ENCODE assay signal across 14 mouse cellular contexts in genomic region chr16:4399471-4400223, GRCm38 (mm10). TPM values are rescaled to one million over a fixed set of nuclear protein-coding genes. Genes with fewer than 3 reads are reported as not detected.
DNase-seq lines count a peak whose midpoint lies in the region; ATAC-seq and TF ChIP-seq lines count a peak whose summit lies in the region.
"Had no signal": no experiment of that assay in that cellular context is flagged by ENCODE, and none has a peak within 500 bp of the region (broad histone marks: within the 10 kb centered on the region; RNA-seq: fewer than 3 reads in every experiment).

No protein-coding gene starts in this region.

- H3K27me3 ChIP-seq in embryonic facial prominence, embryonic 14.5 days (replicated peaks; ENCODE audit: control insufficient read depth, insufficient read depth, low read length), result no peaks in the 10 kb centered on the region
- H3K27me3 ChIP-seq in embryonic facial prominence, embryonic 10.5 days (replicated peaks; ENCODE audit: low read depth, poor library complexity, severe bottlenecking), result no peaks in the 10 kb centered on the region
- no peaks in the 10 kb centered on the region for H3K27me3 ChIP-seq in kidney, adult 2 months (replicated peaks; ENCODE audit: control insufficient read depth, insufficient read depth, low read length)
- no peaks in the 10 kb centered on the region for H3K27me3 ChIP-seq in forebrain, embryonic 12.5 days
- H3K27me3 ChIP-seq: embryonic facial prominence, embryonic 15.5 days; liver, embryonic 13.5 days had no signal

- intact Hi-C loops in heart, postnatal 10 days (cut with DNase I), result no loop called here

- WGBS in embryonic facial prominence, embryonic 14.5 days, result 66% methylated on average over 5 of the region's 5 CpGs
- 78% methylated on average over 5 of the region's 5 CpGs for WGBS in embryonic facial prominence, embryonic 10.5 days
- WGBS in kidney, adult 2 months, result 41% methylated on average over 5 of the region's 5 CpGs
- WGBS in forebrain, embryonic 12.5 days, result 80% methylated on average over 5 of the region's 5 CpGs

- ATAC-seq in embryonic facial prominence, embryonic 14.5 days (ENCODE audit: low read depth), result no peak
- ATAC-seq in forebrain, embryonic 12.5 days (ENCODE audit: low FRiP score), result no peak
- ATAC-seq: forebrain, embryonic 16.5 days had no signal

- H3K27ac ChIP-seq in embryonic facial prominence, embryonic 14.5 days (replicated peaks; ENCODE audit: low read depth, low read length), result no peak overlapping the region
- no peak overlapping the region for H3K27ac ChIP-seq in embryonic facial prominence, embryonic 10.5 days (replicated peaks)
- no peak overlapping the region for H3K27ac ChIP-seq in kidney, adult 2 months (ENCODE audit: insufficient read depth, low read depth, low read length)
- H3K27ac ChIP-seq in forebrain, embryonic 12.5 days, result no peak overlapping the region
- H3K27ac ChIP-seq: embryonic facial prominence, embryonic 15.5 days; liver, embryonic 13.5 days had no signal

- H3K4me1 ChIP-seq in embryonic facial prominence, embryonic 14.5 days (ENCODE audit: control insufficient read depth, insufficient read depth, low read length), result peaks cover 13% of the 10 kb centered on the region; the same call in 1 of the 2 replicates
- no peaks in the 10 kb centered on the region for H3K4me1 ChIP-seq in embryonic facial prominence, embryonic 10.5 days
- H3K4me1 ChIP-seq in kidney, adult 2 months (ENCODE audit: control insufficient read depth, insufficient read depth, low read length), result peaks cover 3% of the 10 kb centered on the region
- no peaks in the 10 kb centered on the region for H3K4me1 ChIP-seq in forebrain, embryonic 12.5 days

- no peak overlapping the region for H3K9ac ChIP-seq in embryonic facial prominence, embryonic 14.5 days (ENCODE audit: low read depth, low read length)
- H3K9ac ChIP-seq in forebrain, embryonic 12.5 days, result no peak overlapping the region
- H3K9ac ChIP-seq: embryonic facial prominence, embryonic 15.5 days; liver, embryonic 13.5 days had no signal

- H3K9me3 ChIP-seq in embryonic facial prominence, embryonic 14.5 days (ENCODE audit: control insufficient read depth, low read length), result no peaks in the 10 kb centered on the region
- no peaks in the 10 kb centered on the region for H3K9me3 ChIP-seq in embryonic facial prominence, embryonic 10.5 days
- no peaks in the 10 kb centered on the region for H3K9me3 ChIP-seq in forebrain, embryonic 12.5 days
- H3K9me3 ChIP-seq: embryonic facial prominence, embryonic 15.5 days; liver, embryonic 13.5 days had no signal

- H3K36me3 ChIP-seq in embryonic facial prominence, embryonic 14.5 days (ENCODE audit: control insufficient read depth, insufficient read depth, low read length), result no peaks in the 10 kb centered on the region
- H3K36me3 ChIP-seq in embryonic facial prominence, embryonic 10.5 days (replicated peaks), result no peaks in the 10 kb centered on the region
- no peaks in the 10 kb centered on the region for H3K36me3 ChIP-seq in kidney, adult 2 months (ENCODE audit: control insufficient read depth, insufficient read depth, low read length)
- H3K36me3 ChIP-seq in forebrain, embryonic 12.5 days (replicated peaks), result no peaks in the 10 kb centered on the region
- H3K36me3 ChIP-seq: embryonic facial prominence, embryonic 15.5 days; liver, embryonic 13.5 days had no signal

- peak; percentile 23 for DNase-seq in embryonic facial prominence, embryonic 14.5 days (ENCODE audit: low spot score)
- no peak for DNase-seq in embryonic facial prominence, embryonic 10.5 days (ENCODE audit: low spot score)
- DNase-seq in kidney, postnatal 14 days, result peak; percentile 55
- DNase-seq in kidney, adult 2 months, result no peak
- peak; percentile 62 to 73 for DNase-seq in heart, postnatal 10 days
- peak; percentile 45 to 85 for DNase-seq in lung, postnatal 4 days
- DNase-seq in cerebellum, postnatal 14 days, result no peak
- DNase-seq: adrenal gland, postnatal 10 days; cerebellum, postnatal 36 days; liver, embryonic 13.5 days had no signal

- H3K4me3 ChIP-seq in embryonic facial prominence, embryonic 14.5 days (ENCODE audit: low read depth, low read length), result no peak overlapping the region
- H3K4me3 ChIP-seq in embryonic facial prominence, embryonic 10.5 days, result no peak overlapping the region
- no peak overlapping the region for H3K4me3 ChIP-seq in kidney, adult 2 months (ENCODE audit: insufficient read depth, low read depth, low read length)
- H3K4me3 ChIP-seq in forebrain, embryonic 12.5 days (replicated peaks), result no peak overlapping the region
- H3K4me3 ChIP-seq: embryonic facial prominence, embryonic 15.5 days; liver, embryonic 13.5 days had no signal

- TF ChIP-seq CTCF in kidney, adult 2 months (conservative IDR thresholded peaks at IDR 0.05; ENCODE audit: insufficient read depth, insufficient read length, low read depth, low read length), result no peak

- no peak overlapping the region for H3K4me2 ChIP-seq in embryonic facial prominence, embryonic 14.5 days (ENCODE audit: low read depth, low read length)
- H3K4me2 ChIP-seq in forebrain, embryonic 12.5 days, result no peak overlapping the region
- H3K4me2 ChIP-seq: embryonic facial prominence, embryonic 15.5 days; liver, embryonic 13.5 days; midbrain, embryonic 11.5 days had no signal

- no peak for TF ChIP-seq POLR2A in kidney, adult 2 months (IDR thresholded peaks at IDR 0.05; ENCODE audit: low read depth, low read length)

RNA-seq across cellular contexts. Expression of gene Adcy9, which starts 20.7 kb away (rescaled TPM):
- 2.7 and 3.5 TPM in 2 replicates for polyA plus RNA-seq in embryonic facial prominence, embryonic 14.5 days (2014; fragmentation: Nextera tagmentation; extraction: Ambion mirVana)
- polyA plus RNA-seq in embryonic facial prominence, embryonic 10.5 days (2016; fragmentation: Nextera tagmentation; extraction: Ambion mirVana), result 0.43 and 0.57 TPM in 2 replicates
- 10.4 and 12.4 TPM in 2 replicates for polyA plus RNA-seq in kidney, adult 2 months (2012; rRNA removed)
- total RNA-seq in heart, postnatal 10 days (2021), result 10 to 100 TPM; 20.8 to 21.6 TPM
- 1.4 and 1.8 TPM in 2 replicates for polyA plus RNA-seq in forebrain, embryonic 12.5 days (2016; fragmentation: Nextera tagmentation; extraction: Ambion mirVana)

Comparison
In these comparisons a context has a peak if more than half of its experiments do, and no peak if none do; other contexts are left out.
1. DNase-seq: peak in embryonic facial prominence, embryonic 14.5 days (single experiment), kidney, postnatal 14 days (single experiment), heart, postnatal 10 days (2 of 2) and lung, postnatal 4 days (2 of 2); none in embryonic facial prominence, embryonic 10.5 days (single experiment), kidney, adult 2 months (single experiment) and cerebellum, postnatal 14 days (0 of 2).